Mouse (Mus musculus): ENCODE measurements around the gene Gm20481. TPM values are rescaled to one million over a fixed set of nuclear protein-coding genes. Genes with fewer than 3 reads are reported as not detected.
"Not testable (repeated sequence)": the region's sequence is repeated elsewhere in the genome, so short reads cannot be mapped to it uniquely, and the experiment has no call there.

Gene Gm20481
- not detected in 2 replicates for polyA plus RNA-seq (2016; fragmentation: Nextera tagmentation; extraction: Ambion mirVana)

DNA sequence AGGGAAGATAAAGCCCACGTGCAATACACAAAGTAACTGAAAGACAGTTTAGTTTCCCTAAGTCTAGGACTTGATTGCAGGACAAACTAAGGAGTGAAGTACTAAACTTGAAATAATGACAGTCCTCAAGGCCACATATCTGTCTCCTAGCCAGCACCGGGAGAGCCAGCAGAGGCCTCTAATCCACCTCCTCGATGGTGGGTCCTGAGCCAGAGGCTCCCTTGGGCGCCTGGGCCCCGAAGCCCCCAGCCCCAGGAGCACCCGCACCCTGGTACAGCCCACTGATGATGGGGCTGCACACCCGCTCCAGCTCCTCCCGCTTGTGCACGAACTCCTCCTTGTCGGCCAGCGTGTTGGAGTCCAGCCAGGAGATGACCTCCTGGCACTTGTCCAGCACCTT, at the start of gene Gm20481:
Gene Gm20481 (plus strand): TSS at position 91 of the 400 bp plus-strand sequence.
- H3K4me2 ChIP-seq (replicated peaks); H3K36me3 ChIP-seq; H3K4me1 ChIP-seq; H3K27ac ChIP-seq; H3K9ac ChIP-seq; H3K9me3 ChIP-seq; ATAC-seq (ENCODE audit: insufficient number of reproducible peaks, insufficient read depth, low FRiP score, low TSS enrichment); H3K4me3 ChIP-seq: not testable (repeated sequence)
- peaks cover 26% of the 10 kb centered on the region for H3K27me3 ChIP-seq
- 61% methylated on average over 8 of the region's 11 CpGs for WGBS

DNA sequence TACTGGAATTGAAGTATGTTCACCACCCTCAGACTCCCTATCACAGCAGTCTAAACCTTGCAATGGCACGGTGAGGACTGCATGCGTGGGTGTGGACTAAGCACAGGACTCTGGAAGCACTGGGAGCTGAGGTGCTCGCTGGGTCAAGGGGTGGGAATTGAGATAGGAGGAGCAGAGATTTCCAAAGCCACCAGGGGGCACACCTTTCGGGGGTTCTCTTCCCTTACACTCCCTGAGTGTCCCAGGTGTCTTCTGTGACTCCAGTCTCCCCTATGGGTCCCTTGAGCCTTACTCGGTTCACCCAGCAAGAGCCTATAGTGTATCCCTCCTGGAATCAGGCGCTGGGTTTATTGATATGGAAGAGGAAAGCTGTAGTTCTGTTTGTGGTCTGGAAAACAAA, 46.8 kb upstream of the Gm20481 start:
- H3K9me3 ChIP-seq, result no peaks in the 10 kb centered on the region
- no peak for ATAC-seq (ENCODE audit: insufficient number of reproducible peaks, insufficient read depth, low FRiP score, low TSS enrichment)
- H3K27ac ChIP-seq, result no peak overlapping the region
- no peak overlapping the region for H3K9ac ChIP-seq
- H3K36me3 ChIP-seq, result no peaks in the 10 kb centered on the region
- H3K4me3 ChIP-seq, result no peak overlapping the region
- H3K4me1 ChIP-seq, result no peaks in the 10 kb centered on the region
- H3K4me2 ChIP-seq (replicated peaks), result no peak overlapping the region
- 47% methylated on average over 6 of the region's 6 CpGs for WGBS
- H3K27me3 ChIP-seq, result no peaks in the 10 kb centered on the region

DNA sequence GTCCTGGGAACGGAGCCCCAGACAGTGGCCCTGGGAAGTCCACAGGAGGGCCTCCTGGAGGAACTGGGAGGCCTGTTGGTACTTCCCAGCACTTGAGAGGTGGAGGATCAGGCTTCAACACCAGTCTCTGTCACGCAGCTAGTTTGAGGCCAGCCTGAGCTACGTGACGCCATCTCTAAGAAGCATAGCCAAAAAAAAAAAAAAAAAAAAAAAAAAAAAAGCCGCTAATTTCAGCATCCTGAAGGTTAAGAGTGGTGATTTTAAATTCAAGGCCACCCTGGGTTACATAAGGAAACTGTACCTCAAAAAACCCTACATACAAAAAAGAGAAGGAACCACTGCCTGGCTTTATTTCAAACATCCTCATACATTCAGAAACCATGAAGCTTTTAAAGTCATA, 45.5 kb upstream of the Gm20481 start:
- H3K4me1 ChIP-seq, result no peaks in the 10 kb centered on the region
- no peaks in the 10 kb centered on the region for H3K36me3 ChIP-seq
- no peaks in the 10 kb centered on the region for H3K27me3 ChIP-seq
- no peaks in the 10 kb centered on the region for H3K9me3 ChIP-seq
- no peak overlapping the region for H3K4me3 ChIP-seq
- no peak for ATAC-seq (ENCODE audit: insufficient number of reproducible peaks, insufficient read depth, low FRiP score, low TSS enrichment)
- 73% methylated on average over 5 of the region's 5 CpGs for WGBS
- H3K27ac ChIP-seq, result no peak overlapping the region
- no peak overlapping the region for H3K9ac ChIP-seq
- H3K4me2 ChIP-seq (replicated peaks), result no peak overlapping the region

DNA sequence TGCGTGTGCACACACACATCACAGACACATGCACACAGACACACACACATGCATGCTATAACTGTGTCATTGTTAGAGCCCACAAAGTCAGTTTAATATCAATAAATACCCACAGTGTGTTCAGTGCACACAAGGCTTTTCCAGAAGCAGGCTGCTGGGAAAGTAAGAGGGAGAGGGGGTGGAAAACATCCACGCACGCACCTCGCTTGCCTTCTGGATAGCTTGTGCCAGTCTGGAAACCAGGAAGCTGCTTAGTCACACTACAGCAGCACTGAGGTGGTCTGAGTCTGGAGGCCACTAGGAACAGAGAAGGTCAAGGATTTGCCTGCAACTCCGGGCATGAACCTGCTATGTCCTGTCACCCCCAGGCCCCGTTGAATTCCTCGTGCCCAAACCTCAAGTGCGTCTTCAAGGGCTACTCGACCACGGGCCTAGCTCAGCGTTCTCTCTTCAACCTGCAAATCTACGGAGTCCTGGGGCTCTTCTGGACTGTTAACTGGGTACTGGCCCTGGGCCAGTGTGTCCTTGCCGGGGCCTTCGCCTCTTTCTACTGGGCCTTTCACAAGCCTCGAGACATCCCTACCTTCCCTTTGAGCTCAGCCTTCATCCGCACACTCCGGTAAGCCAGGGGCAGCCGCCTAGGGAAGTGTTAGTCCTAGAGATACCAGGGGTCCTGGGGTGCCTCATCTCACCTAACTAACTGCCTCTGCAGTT, 42.2 kb upstream of the Gm20481 start:
- Histone ChIP-seq H3K4me3 (no peak overlapping the region), H3K27ac (no peak overlapping the region), H3K9me3 (no peaks in the 10 kb centered on the region), H3K9ac (no peak overlapping the region), H3K36me3 (no peaks in the 10 kb centered on the region), H3K27me3 (no peaks in the 10 kb centered on the region), H3K4me2 (replicated peaks) (no peak overlapping the region), H3K4me1 (peaks cover 8% of the 10 kb centered on the region)
- WGBS, result 89% methylated on average over 18 of the region's 18 CpGs
- ATAC-seq (ENCODE audit: insufficient number of reproducible peaks, insufficient read depth, low FRiP score, low TSS enrichment), result no peak

DNA sequence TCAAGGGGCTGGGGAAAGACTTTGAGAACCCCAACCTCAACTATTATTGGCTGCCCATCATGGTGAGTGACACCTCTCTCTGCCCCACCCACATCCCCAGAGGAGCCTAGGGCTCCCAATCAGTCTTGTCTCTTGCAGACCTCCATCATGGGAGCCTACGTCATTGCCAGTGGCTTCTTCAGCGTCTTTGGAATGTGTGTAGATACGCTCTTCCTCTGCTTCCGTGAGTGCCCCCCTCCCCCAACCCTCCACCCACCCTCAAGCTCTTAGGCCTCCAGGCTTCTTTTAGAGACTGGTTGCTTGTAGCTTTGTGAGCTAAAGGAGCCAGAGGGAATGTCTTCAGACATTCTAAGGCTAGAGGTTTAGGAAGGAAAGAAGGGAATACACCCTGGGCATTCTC, 40.9 kb upstream of the Gm20481 start:
- H3K4me2 ChIP-seq (replicated peaks), result no peak overlapping the region
- WGBS, result 60% methylated on average over 4 of the region's 4 CpGs
- H3K27me3 ChIP-seq, result 0 out of 2 replicates have a peak, but pooled peaks cover 2% of the 10 kb centered on the region
- H3K36me3 ChIP-seq, result no peaks in the 10 kb centered on the region
- ATAC-seq (ENCODE audit: insufficient number of reproducible peaks, insufficient read depth, low FRiP score, low TSS enrichment), result no peak
- H3K4me3 ChIP-seq, result no peak overlapping the region
- peaks cover 8% of the 10 kb centered on the region for H3K4me1 ChIP-seq
- H3K9ac ChIP-seq, result no peak overlapping the region
- H3K9me3 ChIP-seq, result no peaks in the 10 kb centered on the region
- H3K27ac ChIP-seq, result no peak overlapping the region

DNA sequence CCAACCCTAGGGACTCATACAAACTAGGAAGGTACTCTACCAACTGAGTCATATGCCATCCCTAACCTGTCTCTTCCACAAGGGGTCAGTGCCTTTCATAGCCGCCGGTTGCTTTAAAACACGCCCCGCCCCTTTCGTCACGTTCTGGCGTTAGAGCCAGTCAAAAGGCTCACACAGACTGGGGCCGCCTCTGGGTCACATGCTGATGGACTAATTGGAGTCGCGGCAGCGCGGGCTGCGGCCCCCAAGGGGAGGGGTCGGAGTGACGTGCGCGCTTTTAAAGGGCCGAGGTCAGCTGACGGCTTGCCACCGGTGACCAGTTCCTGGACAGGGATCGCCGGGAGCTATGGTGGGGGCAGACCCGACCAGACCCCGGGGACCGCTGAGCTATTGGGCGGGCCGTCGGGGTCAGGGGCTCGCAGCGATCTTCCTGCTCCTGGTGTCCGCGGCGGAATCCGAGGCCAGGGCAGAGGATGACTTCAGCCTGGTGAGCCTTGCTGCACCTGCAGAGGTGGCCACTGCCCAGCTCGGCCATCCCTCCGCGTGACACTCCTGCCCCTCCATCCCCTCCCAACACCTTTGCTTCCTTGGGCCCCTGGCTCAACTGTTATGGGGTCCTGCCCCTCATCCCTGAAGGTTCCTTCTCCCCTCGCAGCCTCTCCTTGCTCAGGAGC, 38.5 kb upstream of the Gm20481 start, which contains the start of gene Neu1:
Gene Neu1 (plus strand): TSS at position 193 of the 674 bp plus-strand sequence.
- ATAC-seq (ENCODE audit: insufficient number of reproducible peaks, insufficient read depth, low FRiP score, low TSS enrichment), result peak; percentile 93
- Histone ChIP-seq H3K4me2 (replicated peaks) (peak within 1 kb of the TSS; percentile 97), H3K4me1 (peaks cover 12% of the 10 kb centered on the region), H3K4me3 (peak within 1 kb of the TSS; percentile 75), H3K9ac (peak within 1 kb of the TSS; percentile 83), H3K27ac (no peak within 1 kb of the TSS), H3K27me3 (0 out of 2 replicates have a peak, but pooled peaks cover 4% of the 10 kb centered on the region), H3K36me3 (no peaks in the 10 kb centered on the region), H3K9me3 (no peaks in the 10 kb centered on the region)
- WGBS, result under 1% methylated on average over 38 of the region's 38 CpGs

DNA sequence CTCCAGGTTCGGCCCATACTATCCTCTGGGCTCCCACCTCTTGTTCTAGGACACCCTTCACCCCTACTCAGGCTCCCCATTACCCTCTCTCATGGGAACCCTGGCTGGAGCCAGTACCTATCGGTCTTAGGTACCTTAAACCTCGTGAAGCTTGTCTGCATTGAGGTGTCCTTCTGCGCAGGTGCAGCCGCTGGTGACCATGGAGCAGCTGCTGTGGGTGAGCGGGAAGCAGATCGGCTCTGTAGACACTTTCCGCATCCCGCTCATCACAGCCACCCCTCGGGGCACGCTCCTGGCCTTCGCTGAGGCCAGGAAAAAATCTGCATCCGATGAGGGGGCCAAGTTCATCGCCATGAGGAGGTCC, 38.0 kb upstream of the Gm20481 start:
- Histone ChIP-seq H3K4me3 (peak overlapping the region; percentile 75), H3K36me3 (no peaks in the 10 kb centered on the region), H3K4me2 (replicated peaks) (peak overlapping the region; percentile 97), H3K9ac (peak overlapping the region; percentile 83), H3K27ac (no peak overlapping the region), H3K4me1 (peaks cover 12% of the 10 kb centered on the region), H3K27me3 (0 out of 2 replicates have a peak, but pooled peaks cover 4% of the 10 kb centered on the region), H3K9me3 (no peaks in the 10 kb centered on the region)
- peak; percentile 8; the same call in 1 of the 2 replicates for ATAC-seq (ENCODE audit: insufficient number of reproducible peaks, insufficient read depth, low FRiP score, low TSS enrichment)
- 12% methylated on average over 14 of the region's 14 CpGs for WGBS

DNA sequence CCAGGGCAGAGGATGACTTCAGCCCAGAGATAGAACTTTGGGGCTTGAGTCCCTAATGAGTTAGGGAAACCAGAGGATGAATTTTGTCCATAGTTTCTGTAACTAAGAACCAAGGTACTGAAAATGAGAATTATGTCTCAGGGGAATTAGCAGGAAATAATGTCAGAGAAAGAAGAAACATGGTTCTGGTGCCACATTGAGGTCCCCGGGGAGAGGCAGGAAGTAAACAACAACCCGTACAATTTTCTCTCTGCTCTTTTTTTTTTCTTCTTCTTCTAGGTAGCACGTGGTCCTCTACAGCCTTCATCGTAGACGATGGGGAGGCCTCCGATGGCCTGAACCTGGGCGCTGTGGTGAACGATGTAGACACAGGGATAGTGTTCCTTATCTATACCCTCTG, 37.4 kb upstream of the Gm20481 start:
- Histone ChIP-seq H3K4me2 (replicated peaks) (peak overlapping the region; percentile 97), H3K9ac (peak overlapping the region; percentile 83), H3K36me3 (no peaks in the 10 kb centered on the region), H3K4me3 (peak overlapping the region; percentile 75), H3K27ac (no peak overlapping the region), H3K9me3 (no peaks in the 10 kb centered on the region), H3K4me1 (peaks cover 12% of the 10 kb centered on the region), H3K27me3 (0 out of 2 replicates have a peak, but pooled peaks cover 4% of the 10 kb centered on the region)
- ATAC-seq (ENCODE audit: insufficient number of reproducible peaks, insufficient read depth, low FRiP score, low TSS enrichment), result no peak
- 80% methylated on average over 8 of the region's 8 CpGs for WGBS

DNA sequence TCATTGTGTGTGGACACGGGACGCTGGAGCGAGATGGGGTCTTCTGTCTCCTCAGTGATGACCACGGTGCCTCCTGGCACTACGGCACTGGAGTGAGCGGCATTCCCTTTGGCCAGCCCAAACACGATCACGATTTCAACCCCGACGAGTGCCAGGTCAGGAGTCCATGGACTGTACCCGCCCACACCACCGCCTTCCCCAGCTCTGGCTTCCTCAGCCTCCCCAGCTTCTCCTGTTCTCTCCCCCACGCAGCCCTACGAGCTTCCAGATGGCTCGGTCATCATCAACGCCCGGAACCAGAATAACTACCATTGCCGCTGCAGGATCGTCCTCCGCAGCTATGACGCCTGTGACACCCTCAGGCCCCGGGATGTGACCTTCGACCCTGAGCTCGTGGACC, 35.7 kb upstream of the Gm20481 start:
- Histone ChIP-seq H3K4me3 (no peak overlapping the region), H3K27me3 (0 out of 2 replicates have a peak, but pooled peaks cover 4% of the 10 kb centered on the region), H3K9ac (peak overlapping the region; percentile 27; the same call in 1 of the 2 replicates), H3K4me2 (replicated peaks) (peak overlapping the region; percentile 5; the same call in 1 of the 2 replicates), H3K27ac (no peak overlapping the region), H3K9me3 (no peaks in the 10 kb centered on the region), H3K36me3 (no peaks in the 10 kb centered on the region), H3K4me1 (peaks cover 12% of the 10 kb centered on the region)
- no peak for ATAC-seq (ENCODE audit: insufficient number of reproducible peaks, insufficient read depth, low FRiP score, low TSS enrichment)
- 40% methylated on average over 24 of the region's 24 CpGs for WGBS

DNA sequence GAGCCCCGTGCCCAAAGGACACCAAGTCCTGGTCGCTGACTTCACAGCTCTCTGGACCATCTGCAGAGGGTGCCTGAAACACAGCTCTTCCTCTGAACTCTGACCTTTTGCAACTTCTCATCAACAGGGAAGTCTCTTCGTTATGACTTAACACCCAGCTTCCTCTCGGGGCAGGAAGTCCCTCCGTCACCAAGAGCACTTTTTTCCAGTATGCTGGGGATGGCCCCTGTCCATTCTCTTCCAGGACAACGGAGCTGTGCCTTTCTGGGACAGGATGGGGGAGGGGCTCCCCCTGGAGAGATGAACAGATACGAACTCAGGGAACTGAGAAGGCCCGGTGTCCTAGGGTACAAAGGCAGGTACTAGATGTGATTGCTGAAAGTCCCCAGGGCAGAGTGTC, 34.9 kb upstream of the Gm20481 start:
- no peak for ATAC-seq (ENCODE audit: insufficient number of reproducible peaks, insufficient read depth, low FRiP score, low TSS enrichment)
- H3K4me3 ChIP-seq, result no peak overlapping the region
- peak overlapping the region; percentile 27; the same call in 1 of the 2 replicates for H3K9ac ChIP-seq
- H3K27ac ChIP-seq, result no peak overlapping the region
- H3K36me3 ChIP-seq, result no peaks in the 10 kb centered on the region
- H3K9me3 ChIP-seq, result no peaks in the 10 kb centered on the region
- 34% methylated on average over 8 of the region's 8 CpGs for whole genome bisulfite sequencing
- H3K4me2 ChIP-seq (replicated peaks), result peak overlapping the region; percentile 5; the same call in 1 of the 2 replicates
- H3K27me3 ChIP-seq, result 0 out of 2 replicates have a peak, but pooled peaks cover 4% of the 10 kb centered on the region
- peaks cover 12% of the 10 kb centered on the region for H3K4me1 ChIP-seq

DNA sequence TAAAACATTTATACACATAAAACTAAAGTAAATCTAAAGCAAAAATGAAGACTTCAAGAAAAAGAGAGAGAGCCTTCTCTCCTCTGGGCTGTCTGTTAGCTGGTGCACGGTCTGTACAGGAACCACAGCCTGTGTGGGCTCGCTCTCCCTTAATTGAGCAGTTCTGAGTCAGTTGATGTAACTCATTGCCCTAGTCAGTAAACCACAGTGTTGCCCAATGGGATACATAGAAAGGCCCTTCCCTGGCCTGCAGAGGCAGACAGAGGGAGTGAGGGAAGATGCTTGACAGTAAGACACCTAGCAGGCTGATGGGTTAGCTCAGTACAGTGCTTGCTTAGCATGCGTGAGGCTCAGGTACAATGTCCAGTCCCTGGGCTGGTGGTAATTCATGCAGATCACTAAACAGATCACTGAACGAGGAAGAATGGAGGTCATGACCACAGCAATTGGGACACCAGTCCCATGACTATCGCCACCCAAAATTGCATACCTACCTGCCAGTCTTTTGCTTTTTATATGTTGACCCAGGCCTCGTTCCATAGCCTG, 31.7 kb upstream of the Gm20481 start:
- Histone ChIP-seq H3K27ac (no peak overlapping the region), H3K27me3 (0 out of 2 replicates have a peak, but pooled peaks cover 4% of the 10 kb centered on the region)
- no peak for ATAC-seq (ENCODE audit: insufficient number of reproducible peaks, insufficient read depth, low FRiP score, low TSS enrichment)

More for the DNA sequence above, 31.7 kb upstream of the Gm20481 start:
- H3K4me1 ChIP-seq, result peaks cover 10% of the 10 kb centered on the region
- H3K9ac ChIP-seq, result no peak overlapping the region
- 80% methylated on average over 6 of the region's 6 CpGs for WGBS
- no peak overlapping the region for H3K4me2 ChIP-seq (replicated peaks)
- no peaks in the 10 kb centered on the region for H3K36me3 ChIP-seq
- no peak overlapping the region for H3K4me3 ChIP-seq
- H3K9me3 ChIP-seq, result no peaks in the 10 kb centered on the region

Measured in embryonic facial prominence, embryonic 12.5 days (tissue).